Mouse (Mus musculus) spleen, postnatal 4 days (tissue): ENCODE results near the gene 1700061G19Rik.

Source experiments
- DNase-seq, 2 experiments: peaks; one replicate each; pipeline ENCODE4 v3.0.0; 2022; ENCODE audit warnings: low spot score in 2 of 2

Gene 1700061G19Rik

GRCm38 (mm10) chr17:56874936-56875651 is at the start of gene 1700061G19Rik:
Gene 1700061G19Rik (plus strand): TSS chr17:56875477.
- DNase-seq, result no peak

DNA sequence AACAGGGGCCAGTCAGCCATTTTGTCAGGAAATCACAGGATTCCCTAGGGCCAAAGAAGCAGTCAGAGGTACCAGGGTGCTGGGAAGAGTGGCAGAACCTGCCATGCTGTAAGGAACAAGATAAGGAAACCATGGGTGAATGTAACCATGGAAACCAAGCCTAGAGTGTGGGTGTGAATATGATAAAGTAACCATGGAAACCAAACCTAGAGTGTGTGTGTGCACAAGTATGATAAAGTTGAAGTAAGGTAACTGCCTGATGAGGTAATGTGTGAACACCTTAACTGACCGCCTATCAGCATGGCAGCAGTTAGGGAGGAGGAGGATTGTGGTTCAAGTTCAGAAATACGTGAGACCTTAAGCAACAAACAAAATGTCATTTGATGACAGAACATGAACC is 48.6 kb upstream of the 1700061G19Rik start:
- DNase-seq, result peak in 1 of 2 experiments; percentile 40

- no peak for DNase-seq
Measured at GRCm38 (mm10) chr17:56829171-56829570, 46.1 kb upstream of the 1700061G19Rik start.

DNA sequence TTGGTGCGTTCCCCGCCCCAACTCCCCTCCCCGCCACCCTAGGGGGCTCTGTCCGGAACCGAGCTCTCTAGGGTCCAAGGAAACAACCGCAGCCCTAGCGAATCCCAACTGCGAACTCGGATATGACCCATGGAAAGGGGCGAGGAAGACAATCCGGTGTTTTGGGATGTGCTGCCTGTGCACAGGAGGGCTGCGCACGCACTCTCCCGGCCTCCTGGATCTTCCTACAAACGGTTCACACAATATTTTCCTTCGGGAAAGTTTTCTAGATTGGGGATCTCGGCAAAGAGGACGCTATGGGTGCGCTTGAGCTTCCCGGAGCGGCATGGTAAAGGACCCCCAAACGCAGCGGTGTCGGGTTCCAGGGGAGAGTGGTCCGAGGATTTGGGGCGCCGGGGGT is 45.5 kb upstream of the 1700061G19Rik start:
- no peak for DNase-seq

DNA sequence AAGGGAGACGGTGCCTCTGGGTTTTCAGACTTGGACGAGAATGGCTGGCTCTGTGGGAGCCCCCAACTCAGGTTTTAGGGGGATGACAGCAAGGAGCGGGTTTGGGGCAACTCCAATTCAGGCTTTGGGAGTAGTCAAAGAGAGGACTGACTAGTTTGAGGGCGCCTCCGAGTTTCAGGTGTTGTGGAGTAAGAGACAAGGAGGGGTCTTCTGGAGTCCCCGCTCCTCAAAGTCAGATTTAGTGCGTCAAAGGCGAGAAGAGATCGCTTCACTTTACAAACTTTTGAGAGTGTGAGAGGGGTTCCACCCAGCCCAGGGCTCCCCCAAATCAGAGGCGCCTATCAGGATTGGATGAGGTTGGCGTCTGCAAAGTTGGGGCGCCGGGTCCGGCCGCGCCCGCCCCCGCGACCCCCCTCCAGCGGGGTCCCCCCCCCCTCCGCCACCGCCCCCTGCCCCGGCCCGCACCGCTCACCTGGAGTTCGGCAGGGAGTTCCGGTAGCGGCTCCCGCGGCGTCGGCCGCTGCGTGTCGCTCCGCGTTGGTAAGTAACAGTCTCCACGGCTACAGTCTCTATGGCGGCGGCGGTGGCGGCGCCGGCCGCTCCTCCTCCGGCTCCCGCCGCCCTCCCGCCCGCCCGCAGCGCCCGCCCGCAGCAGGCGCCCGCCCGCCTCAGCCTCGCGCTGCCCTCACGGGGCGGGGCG is 44.7 kb upstream of the 1700061G19Rik start, which contains the start of gene Rfx2:
Rfx2 (minus strand) TSS at position 603 of the 700 bp plus-strand sequence.
- DNase-seq, result peak; percentile 39 to 76

DNA sequence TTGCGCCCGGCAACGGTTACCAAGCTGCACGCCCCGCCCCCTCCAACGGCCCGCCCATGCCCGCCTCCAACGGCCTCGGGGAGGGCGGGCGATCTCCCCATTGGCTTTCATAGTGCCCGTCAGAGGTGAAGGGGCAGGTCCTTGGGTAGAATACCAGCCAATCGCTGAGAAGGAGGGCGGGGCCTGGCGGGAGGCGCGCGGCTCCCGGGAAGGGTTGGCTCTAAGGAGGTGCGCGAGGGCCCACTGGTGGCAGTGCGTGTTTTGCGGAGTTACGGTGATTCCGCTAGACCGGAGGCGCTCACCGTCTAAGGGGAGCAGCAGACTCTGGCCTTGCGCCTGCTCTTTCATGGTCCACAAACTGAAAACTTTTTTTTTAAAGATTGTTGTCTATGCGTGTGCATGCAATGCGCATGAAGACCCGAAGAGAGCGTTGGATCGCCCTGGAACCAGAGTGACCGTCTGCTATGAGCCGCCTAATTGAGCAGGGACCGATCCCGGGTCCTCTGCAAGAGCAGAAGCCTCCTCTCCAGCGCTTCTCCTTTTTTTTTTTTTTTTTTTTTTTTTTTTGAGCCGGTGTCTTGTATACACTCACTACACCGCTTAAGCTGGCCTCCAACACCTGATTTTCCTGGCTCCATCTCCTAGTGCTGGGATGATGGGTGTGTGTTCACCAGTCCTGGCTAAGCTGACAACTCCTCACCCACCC is 44.0 kb upstream of the 1700061G19Rik start:
- DNase-seq, result peak; percentile 99

DNA sequence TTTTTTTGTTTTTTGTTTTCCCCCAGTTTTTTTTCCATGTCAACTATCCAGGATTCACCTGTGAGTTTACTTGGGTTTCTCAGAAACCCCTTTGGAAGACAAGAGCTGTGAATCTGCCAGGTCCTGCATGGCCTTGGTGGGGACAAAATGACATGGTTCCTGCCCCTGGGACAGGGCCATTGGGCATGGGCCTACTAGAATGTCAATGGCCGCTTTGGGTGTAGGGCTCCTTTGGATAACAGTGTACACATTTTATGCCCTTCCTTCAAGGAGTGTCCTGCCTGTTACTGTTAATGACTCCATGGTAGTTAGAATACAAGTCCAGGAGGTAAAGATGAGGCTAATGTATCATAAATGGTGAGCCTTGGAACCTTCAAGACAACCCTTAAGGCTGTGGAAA is 42.4 kb upstream of the 1700061G19Rik start:
- DNase-seq, result no peak

DNA sequence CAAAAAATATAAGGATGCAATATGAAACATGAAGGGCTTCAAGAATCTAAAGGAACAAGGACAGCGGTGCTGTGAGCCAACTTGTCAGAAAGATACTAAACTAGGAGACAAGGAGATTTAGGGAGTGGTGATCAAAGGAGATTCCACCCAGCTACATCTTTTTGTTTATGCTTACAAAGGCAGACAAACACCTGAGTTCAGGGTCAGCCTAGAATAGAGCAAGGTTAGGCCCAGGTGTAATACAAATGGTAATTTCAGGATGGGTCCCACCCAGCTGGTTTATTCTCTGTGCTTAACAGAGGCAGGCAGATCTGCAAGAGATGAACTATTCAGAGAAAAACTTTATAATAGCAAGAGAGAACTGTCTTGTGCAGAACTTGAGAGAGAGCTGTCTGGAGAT is 41.9 kb upstream of the 1700061G19Rik start:
- DNase-seq, result no peak

GRCm38 (mm10) chr17:56836336-56836735 is 38.9 kb upstream of the 1700061G19Rik start:
- DNase-seq, result no peak

DNA sequence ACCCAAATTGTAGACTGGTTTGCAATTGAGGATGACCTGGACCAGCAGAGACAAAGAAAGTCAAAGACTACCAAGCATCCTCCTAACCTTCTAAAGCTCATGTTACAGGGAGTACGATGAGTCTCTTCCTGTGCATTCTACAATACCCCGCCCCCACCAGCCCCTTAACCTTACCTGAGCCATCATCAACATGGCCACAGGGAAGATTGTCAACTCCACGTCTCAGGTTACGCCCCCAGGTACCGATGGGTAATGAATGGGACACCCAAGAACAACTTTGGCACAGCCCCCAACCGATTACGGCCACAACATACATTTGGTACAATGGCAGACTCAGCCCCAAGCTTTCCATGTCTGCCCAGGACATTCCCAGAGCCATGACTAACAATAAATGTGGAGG is 34.8 kb upstream of the 1700061G19Rik start:
- no peak for DNase-seq

GRCm38 (mm10) chr17:56842173-56842572 is 33.1 kb upstream of the 1700061G19Rik start:
- DNase-seq, result no peak

- DNase-seq, result no peak
Measured at GRCm38 (mm10) chr17:56843678-56844077, 31.6 kb upstream of the 1700061G19Rik start.

DNA sequence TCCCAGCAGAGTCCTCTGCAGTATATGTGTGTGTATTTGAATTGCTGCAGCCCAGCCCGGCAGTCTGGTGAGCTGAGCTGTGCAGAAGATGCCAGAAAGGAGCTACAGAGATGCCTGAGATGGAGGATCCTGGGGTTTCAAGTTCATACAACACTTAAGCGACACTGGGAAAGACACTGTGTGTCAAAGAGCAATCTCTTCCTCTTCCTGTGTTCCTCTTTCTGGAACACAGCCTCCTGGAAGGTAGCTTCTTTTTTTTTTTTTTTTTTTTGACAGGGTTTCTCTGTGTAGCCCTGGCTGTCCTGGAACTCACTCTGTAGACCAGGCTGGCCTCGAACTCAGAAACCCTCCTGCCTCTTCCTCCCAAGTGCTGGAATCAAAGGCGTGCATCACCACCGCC is 26.5 kb upstream of the 1700061G19Rik start:
- DNase-seq, result no peak

GRCm38 (mm10) chr17:56849710-56850109 is 25.6 kb upstream of the 1700061G19Rik start:
- no peak for DNase-seq

GRCm38 (mm10) chr17:56851167-56851566 is 24.1 kb upstream of the 1700061G19Rik start:
- no peak for DNase-seq

DNA sequence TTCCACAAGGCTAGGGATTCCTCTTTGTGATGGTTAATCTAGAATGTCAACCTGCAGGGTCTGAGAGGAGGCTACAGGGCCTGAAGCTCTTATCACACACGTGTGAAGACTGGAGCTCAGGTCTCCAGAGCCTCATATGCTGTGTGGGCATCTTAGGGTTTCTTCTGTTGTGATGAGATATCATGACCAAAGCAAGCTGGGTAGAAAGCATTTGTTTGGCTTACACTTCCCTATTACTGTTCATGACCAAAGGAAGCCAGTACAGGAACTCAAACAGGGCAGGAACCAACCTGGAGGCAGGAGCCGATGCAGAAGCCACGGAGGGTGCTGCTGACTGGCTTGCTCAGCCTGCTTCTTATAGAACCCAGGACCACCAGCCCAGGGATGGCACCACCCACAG is 19.9 kb upstream of the 1700061G19Rik start:
- DNase-seq, result no peak

DNA sequence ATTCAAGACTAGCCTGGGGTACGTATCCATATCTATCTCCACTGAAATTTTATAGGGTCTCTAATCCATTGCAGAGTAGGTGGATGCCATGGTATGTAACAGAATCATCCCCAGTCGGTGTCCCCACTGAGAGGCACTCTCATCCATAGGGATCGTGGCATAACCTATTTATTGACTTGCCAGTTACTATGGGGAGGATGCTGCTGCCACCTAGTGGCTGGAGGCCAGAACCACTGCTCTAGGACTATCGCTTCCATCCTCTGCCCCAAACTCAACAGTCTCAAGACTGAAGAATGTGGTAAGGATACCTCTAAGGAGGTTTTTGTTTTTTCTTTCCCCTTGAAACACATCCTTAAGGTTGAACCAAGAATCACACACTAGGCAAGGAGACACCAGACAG is 17.1 kb upstream of the 1700061G19Rik start:
- DNase-seq, result peak; percentile 68 to 90

GRCm38 (mm10) chr17:56858922-56859321 is 16.4 kb upstream of the 1700061G19Rik start:
- no peak for DNase-seq

- peak in 1 of 2 experiments; percentile 24 for DNase-seq
Measured at GRCm38 (mm10) chr17:56861197-56861596, 14.1 kb upstream of the 1700061G19Rik start.

DNA sequence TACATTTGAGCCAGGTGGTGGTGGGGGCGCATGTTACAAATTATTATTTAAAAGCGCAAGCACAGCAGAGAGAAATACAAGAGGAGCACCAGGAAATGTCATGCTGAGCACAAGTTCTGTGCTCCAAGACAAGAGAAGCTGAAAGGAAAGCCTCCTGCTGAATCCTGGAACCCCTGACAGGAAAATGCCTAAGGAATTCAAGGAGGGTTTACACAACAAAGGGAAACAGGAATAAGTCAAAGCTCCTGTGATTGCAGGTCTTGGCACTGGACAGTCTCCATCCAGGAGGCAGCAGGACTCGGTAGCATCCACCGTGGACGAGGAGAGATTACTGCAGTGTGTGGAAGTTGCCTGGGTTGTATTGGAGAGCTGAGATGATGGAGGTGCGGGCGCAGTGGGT is 9.2 kb upstream of the 1700061G19Rik start:
- DNase-seq, result no peak

- no peak for DNase-seq
Measured at GRCm38 (mm10) chr17:56869481-56869977, 5.7 kb upstream of the 1700061G19Rik start.

- DNase-seq, result no peak
Measured at GRCm38 (mm10) chr17:56870287-56870953, 4.9 kb upstream of the 1700061G19Rik start.
